8 mouse cellular contexts compared by ENCODE assay signal in genomic region chr14:60378566-60379322, GRCm38 (mm10). TPM values are rescaled to one million over a fixed set of nuclear protein-coding genes. Genes with fewer than 3 reads are reported as not detected.
A peak's percentile ranks its signal among the peaks of the same experiment; 100 is the strongest.
DNase-seq lines count a peak whose midpoint lies in the region; ATAC-seq and TF ChIP-seq lines count a peak whose summit lies in the region.

No protein-coding gene starts in this region.

- no peaks in the 10 kb centered on the region for H3K27me3 ChIP-seq in kidney, adult 2 months (replicated peaks; ENCODE audit: control insufficient read depth, insufficient read depth, low read length)
- H3K27me3 ChIP-seq in forebrain, embryonic 14.5 days (replicated peaks; ENCODE audit: control insufficient read depth, insufficient read depth, low read length): no peaks in the 10 kb centered on the region
- peaks cover 22% of the 10 kb centered on the region for H3K27me3 ChIP-seq in intestine, embryonic 15.5 days (replicated peaks)
- H3K27me3 ChIP-seq in limb, embryonic 12.5 days: peaks cover 42% of the 10 kb centered on the region
- no peaks in the 10 kb centered on the region for H3K27me3 ChIP-seq in midbrain, embryonic 16.5 days (ENCODE audit: control insufficient read depth, insufficient read depth, low read depth, low read length)

- WGBS in kidney, adult 2 months: 1% methylated on average over 70 of the region's 77 CpGs
- WGBS in forebrain, embryonic 14.5 days: under 1% methylated on average over 60 of the region's 77 CpGs
- WGBS in intestine, embryonic 15.5 days: under 1% methylated on average over 76 of the region's 77 CpGs
- WGBS in limb, embryonic 12.5 days: 1% methylated on average over 77 of the region's 77 CpGs
- WGBS in midbrain, embryonic 16.5 days: under 1% methylated on average over 75 of the region's 77 CpGs

- no peaks in the 10 kb centered on the region for H3K36me3 ChIP-seq in kidney, adult 2 months (ENCODE audit: control insufficient read depth, insufficient read depth, low read length)
- peaks cover 3% of the 10 kb centered on the region for H3K36me3 ChIP-seq in forebrain, embryonic 14.5 days (ENCODE audit: control insufficient read depth, insufficient read depth, low read length)
- no peaks in the 10 kb centered on the region for H3K36me3 ChIP-seq in intestine, embryonic 15.5 days
- H3K36me3 ChIP-seq in limb, embryonic 12.5 days: no peaks in the 10 kb centered on the region
- H3K36me3 ChIP-seq in midbrain, embryonic 16.5 days (ENCODE audit: control insufficient read depth, insufficient read depth, low read length): no peaks in the 10 kb centered on the region

- TF ChIP-seq CTCF in kidney, adult 2 months (conservative IDR thresholded peaks at IDR 0.05; ENCODE audit: insufficient read depth, insufficient read length, low read depth, low read length): no peak

- no peak for TF ChIP-seq POLR2A in kidney, adult 2 months (IDR thresholded peaks at IDR 0.05; ENCODE audit: low read depth, low read length)

- H3K9ac ChIP-seq in forebrain, embryonic 14.5 days (ENCODE audit: low read length): peak overlapping the region; percentile 93
- peak overlapping the region; percentile 60 for H3K9ac ChIP-seq in intestine, embryonic 15.5 days
- H3K9ac ChIP-seq in limb, embryonic 12.5 days (replicated peaks): peak overlapping the region; percentile 73
- H3K9ac ChIP-seq in midbrain, embryonic 16.5 days (ENCODE audit: low read depth, low read length): peak overlapping the region; percentile 99

- no peaks in the 10 kb centered on the region for H3K9me3 ChIP-seq in forebrain, embryonic 14.5 days (replicated peaks; ENCODE audit: control insufficient read depth, low read length)
- H3K9me3 ChIP-seq in intestine, embryonic 15.5 days: no peaks in the 10 kb centered on the region
- no peaks in the 10 kb centered on the region for H3K9me3 ChIP-seq in limb, embryonic 12.5 days
- no peaks in the 10 kb centered on the region for H3K9me3 ChIP-seq in midbrain, embryonic 16.5 days (replicated peaks; ENCODE audit: control insufficient read depth, low read length, poor library complexity, severe bottlenecking)

- no peak overlapping the region for H3K27ac ChIP-seq in kidney, adult 2 months (ENCODE audit: insufficient read depth, low read depth, low read length)
- H3K27ac ChIP-seq in forebrain, embryonic 14.5 days (ENCODE audit: low read depth, low read length): peak overlapping the region; percentile 95
- no peak overlapping the region for H3K27ac ChIP-seq in intestine, embryonic 15.5 days
- H3K27ac ChIP-seq in limb, embryonic 12.5 days: no peak overlapping the region
- peak overlapping the region; percentile 99 for H3K27ac ChIP-seq in midbrain, embryonic 16.5 days (ENCODE audit: low read length)

- peak overlapping the region; percentile 23 for H3K4me3 ChIP-seq in kidney, adult 2 months (ENCODE audit: insufficient read depth, low read depth, low read length)
- H3K4me3 ChIP-seq in forebrain, embryonic 14.5 days (ENCODE audit: low read depth, low read length): peak overlapping the region; percentile 91
- H3K4me3 ChIP-seq in intestine, embryonic 15.5 days (replicated peaks): peak overlapping the region; percentile 60
- peak overlapping the region; percentile 60 for H3K4me3 ChIP-seq in limb, embryonic 12.5 days (replicated peaks)
- peak overlapping the region; percentile 96 for H3K4me3 ChIP-seq in midbrain, embryonic 16.5 days (ENCODE audit: low read depth, low read length)

- H3K4me1 ChIP-seq in kidney, adult 2 months (ENCODE audit: control insufficient read depth, insufficient read depth, low read length): no peaks in the 10 kb centered on the region
- peaks cover 36% of the 10 kb centered on the region for H3K4me1 ChIP-seq in forebrain, embryonic 14.5 days (ENCODE audit: control insufficient read depth, insufficient read depth, low read length)
- 0 out of 2 replicates have a peak, but pooled peaks cover 8% of the 10 kb centered on the region for H3K4me1 ChIP-seq in intestine, embryonic 15.5 days (replicated peaks)
- H3K4me1 ChIP-seq in limb, embryonic 12.5 days (replicated peaks): peaks cover 6% of the 10 kb centered on the region; the same call in 1 of the 2 replicates
- H3K4me1 ChIP-seq in midbrain, embryonic 16.5 days (ENCODE audit: control insufficient read depth, insufficient read depth, low read length): peaks cover 44% of the 10 kb centered on the region

- peak; percentile 66 for ATAC-seq in forebrain, embryonic 14.5 days
- ATAC-seq in intestine, embryonic 15.5 days: peak; percentile 77
- peak; percentile 54; the same call in 1 of the 2 replicates for ATAC-seq in limb, embryonic 12.5 days (ENCODE audit: insufficient number of reproducible peaks, insufficient read depth, low FRiP score, low TSS enrichment, low read depth)
- ATAC-seq in midbrain, embryonic 16.5 days: peak; percentile 76

- peak; percentile 19 for DNase-seq in kidney, adult 2 months
- no peak for DNase-seq in kidney, adult 9 months
- peak; percentile 69 for DNase-seq in cerebellum, adult 11 months
- DNase-seq in forebrain, embryonic 14.5 days (ENCODE audit: low spot score): peak; percentile 68
- DNase-seq in urinary bladder, postnatal 36 days (ENCODE audit: low spot score in 2 of 2): peak; percentile 17 to 28

- H3K4me2 ChIP-seq in forebrain, embryonic 14.5 days (ENCODE audit: low read length): peak overlapping the region; percentile 87
- H3K4me2 ChIP-seq in intestine, embryonic 15.5 days (replicated peaks): peak overlapping the region; percentile 99
- peak overlapping the region; percentile 87 for H3K4me2 ChIP-seq in limb, embryonic 12.5 days
- H3K4me2 ChIP-seq in midbrain, embryonic 16.5 days (ENCODE audit: low read length): peak overlapping the region; percentile 96

RNA-seq across cellular contexts. Expression of gene Amer2, which starts 5.7 kb away (rescaled TPM):
- 0.08 and 0.11 TPM in 2 replicates for polyA plus RNA-seq in kidney, adult 2 months (2012; rRNA removed)
- 9.4 and 16.0 TPM in 2 replicates for polyA plus RNA-seq in forebrain, embryonic 14.5 days (2014; fragmentation: Nextera tagmentation; extraction: Ambion mirVana)
- polyA plus RNA-seq in intestine, embryonic 15.5 days (2015; fragmentation: Nextera tagmentation; extraction: Ambion mirVana): 1.5 TPM in 2 replicates
- polyA plus RNA-seq in limb, embryonic 12.5 days (2016; fragmentation: Nextera tagmentation; extraction: Ambion mirVana): 3.9 and 4.6 TPM in 2 replicates
- polyA plus RNA-seq in midbrain, embryonic 16.5 days (2015; fragmentation: Nextera tagmentation; extraction: Ambion mirVana): 20.8 and 24.1 TPM in 2 replicates

Comparison
In these comparisons a context has a peak if more than half of its experiments do, and no peak if none do; other contexts are left out.
1. H3K27ac ChIP-seq: peak in forebrain, embryonic 14.5 days (single experiment) and midbrain, embryonic 16.5 days (single experiment); none in kidney, adult 2 months (single experiment), intestine, embryonic 15.5 days (single experiment) and limb, embryonic 12.5 days (single experiment).
2. H3K4me3 ChIP-seq: peak in every context shown above with its lines; median percentile 96 in midbrain, embryonic 16.5 days; 91 in forebrain, embryonic 14.5 days; 60 in intestine, embryonic 15.5 days; 60 in limb, embryonic 12.5 days; 23 in kidney, adult 2 months.
3. Peak in every context shown above with its lines, with median percentiles within 50 percentile points of each other: ATAC-seq, H3K4me2 ChIP-seq and H3K9ac ChIP-seq.